Mouse (Mus musculus) small intestine, adult 2 months (tissue): ENCODE results near the gene Dazap1. TPM values are rescaled to one million over a fixed set of nuclear protein-coding genes. Genes with fewer than 3 reads are reported as not detected.

ENCODE experiments used
- H3K27ac ChIP-seq: fragments of 200-500 bp; 2 replicates; pipeline ENCODE4 v1.5.1; 2012; ENCODE audit warnings: low read depth, low read length, control low read depth, inconsistent platforms; ENCODE audit not compliant: insufficient read depth
- H3K27me3 ChIP-seq: fragments of 200-500 bp; 2 replicates; pipeline ENCODE4 v1.6.1; 2012; ENCODE audit warnings: mild to moderate bottlenecking, moderate library complexity, low read length, inconsistent platforms; ENCODE audit not compliant: control insufficient read depth, insufficient read depth
- H3K36me3 ChIP-seq: fragments of 200-500 bp; 2 replicates; pipeline ENCODE4 v1.6.1; 2012; ENCODE audit warnings: mild to moderate bottlenecking, low read length, control low read depth, inconsistent platforms; ENCODE audit not compliant: control insufficient read depth, insufficient read depth
- H3K4me1 ChIP-seq: fragments of 200-500 bp; 2 replicates; pipeline ENCODE4 v1.6.1; 2012; ENCODE audit warnings: low read length, inconsistent platforms, mixed read lengths; ENCODE audit not compliant: control insufficient read depth, insufficient read depth, insufficient read length
- H3K4me3 ChIP-seq: fragments of 200-500 bp; 2 replicates; pipeline ENCODE4 v1.5.1; 2012; ENCODE audit warnings: low read depth, mild to moderate bottlenecking, control low read depth, inconsistent platforms, low read length, moderate library complexity
- CTCF ChIP-seq: fragments of 200-500 bp; IDR thresholded peaks from 2 replicates; pipeline ENCODE4 v1.5.1; 2012; ENCODE audit warnings: low read depth, mild to moderate bottlenecking, control low read depth, inconsistent platforms, low read length, moderate library complexity, mixed read lengths; ENCODE audit not compliant: insufficient replicate concordance, insufficient read length; ENCODE audit errors: extremely low read depth
- POLR2A ChIP-seq: fragments of 200-500 bp; IDR thresholded peaks from 2 replicates; pipeline ENCODE4 v1.6.1; 2012; ENCODE audit warnings: low read depth, mild to moderate bottlenecking, control low read depth, inconsistent platforms, low read length, moderate library complexity
- WGBS: fragments of 180-500 bp; shearing (Covaris S2); methylation state at CpG from one replicate; pipeline ENCODE4 v1.1.7; 2018; 5-methylcytosine and 5-hydroxymethylcytosine counted together
- polyA plus RNA-seq: library from polyadenylated mRNA; depleted of rRNA; stranded (reverse); fragments of >200 nt; gene quantifications from 2 replicates; pipeline ENCODE4 v1.2.3, GENCODE M21; 2012

Dazap1 gene
- polyA plus RNA-seq, 1 experiment = 89.3 TPM

DNA sequence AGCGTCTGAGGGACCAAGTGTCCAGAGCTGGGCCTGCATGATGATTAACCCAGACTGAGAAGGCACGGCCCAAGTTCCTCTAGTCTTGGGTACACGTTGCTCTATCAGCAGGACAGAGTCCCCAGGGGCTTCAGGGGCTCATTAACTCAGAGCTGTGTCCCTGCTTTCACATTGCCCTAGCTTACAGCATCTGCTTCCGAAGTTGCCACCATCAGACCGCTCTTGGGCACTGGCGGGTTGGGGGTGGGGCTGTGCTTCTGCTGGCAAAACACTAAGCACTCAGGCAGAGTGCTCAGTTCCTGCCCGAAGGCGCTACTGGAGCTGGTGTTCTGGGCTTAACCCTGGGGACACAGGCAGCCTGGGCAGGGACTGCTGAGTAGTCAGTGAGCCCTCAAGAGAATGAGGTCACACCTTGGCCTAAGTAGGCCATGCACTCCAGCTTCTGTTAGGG is 20.7 kb downstream of the Dazap1 start:
- Histone ChIP-seq H3K36me3 (peaks cover 74% of the 10 kb centered on the region), H3K4me3 (no peak overlapping the region), H3K27ac (peak overlapping the region; percentile 45), H3K4me1 (peaks cover 13% of the 10 kb centered on the region), H3K27me3 (no peaks in the 10 kb centered on the region)
- TF ChIP-seq POLR2A = no peak
- TF ChIP-seq CTCF = no peak
- 37% methylated on average over 8 of the region's 8 CpGs for WGBS

DNA sequence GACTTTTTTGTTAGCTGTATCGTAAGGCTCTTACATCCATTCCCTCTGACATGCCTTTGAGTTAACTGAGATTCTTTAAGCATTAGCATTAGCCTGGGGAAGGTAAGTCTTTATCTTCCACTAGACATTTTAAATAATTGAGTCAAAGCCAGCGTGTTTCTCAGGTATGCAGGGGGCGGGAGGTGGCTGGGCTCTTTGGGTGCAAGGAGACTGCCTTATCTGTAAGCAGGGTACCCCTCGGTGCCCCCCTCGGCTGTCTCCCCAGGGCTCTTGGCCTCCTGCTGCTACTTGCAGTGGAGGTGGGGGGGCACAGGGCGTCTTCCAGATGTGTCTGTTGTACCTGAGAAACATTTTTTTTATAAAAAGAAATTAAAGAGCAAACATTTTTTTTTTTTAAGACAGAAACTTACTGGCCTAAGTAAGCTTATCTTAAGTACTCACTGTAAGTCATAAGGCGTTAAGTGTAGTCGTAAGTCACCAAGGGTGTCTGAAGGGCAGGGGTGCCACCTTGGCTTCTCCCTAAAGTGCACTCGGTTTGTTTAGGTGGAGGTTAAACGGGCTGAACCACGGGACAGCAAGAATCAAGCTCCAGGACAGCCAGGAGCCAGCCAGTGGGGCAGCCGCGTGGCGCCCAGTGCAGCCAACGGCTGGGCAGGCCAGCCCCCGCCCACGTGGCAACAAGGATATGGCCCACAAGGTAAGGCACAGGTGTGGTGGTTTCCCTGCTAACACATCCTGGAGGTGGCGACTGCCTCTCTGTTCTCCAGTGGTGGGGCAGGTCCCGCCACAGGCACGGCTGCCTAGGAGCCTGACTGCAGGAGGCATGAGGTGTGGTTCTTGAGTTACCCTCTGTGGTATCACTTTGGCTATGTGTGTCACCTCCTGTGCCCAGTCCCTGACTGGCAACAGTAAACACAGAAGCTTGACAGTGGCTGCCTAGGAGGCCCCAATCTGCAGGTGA is 21.5 kb downstream of the Dazap1 start:
- Histone ChIP-seq H3K36me3 (peaks cover 73% of the 10 kb centered on the region), H3K4me3 (no peak overlapping the region), H3K4me1 (peaks cover 13% of the 10 kb centered on the region), H3K27ac (peak overlapping the region; percentile 51; the same call in 1 of the 2 replicates), H3K27me3 (no peaks in the 10 kb centered on the region)
- TF ChIP-seq POLR2A (no peak), CTCF (no peak)
- WGBS = 44% methylated on average over 20 of the region's 20 CpGs

DNA sequence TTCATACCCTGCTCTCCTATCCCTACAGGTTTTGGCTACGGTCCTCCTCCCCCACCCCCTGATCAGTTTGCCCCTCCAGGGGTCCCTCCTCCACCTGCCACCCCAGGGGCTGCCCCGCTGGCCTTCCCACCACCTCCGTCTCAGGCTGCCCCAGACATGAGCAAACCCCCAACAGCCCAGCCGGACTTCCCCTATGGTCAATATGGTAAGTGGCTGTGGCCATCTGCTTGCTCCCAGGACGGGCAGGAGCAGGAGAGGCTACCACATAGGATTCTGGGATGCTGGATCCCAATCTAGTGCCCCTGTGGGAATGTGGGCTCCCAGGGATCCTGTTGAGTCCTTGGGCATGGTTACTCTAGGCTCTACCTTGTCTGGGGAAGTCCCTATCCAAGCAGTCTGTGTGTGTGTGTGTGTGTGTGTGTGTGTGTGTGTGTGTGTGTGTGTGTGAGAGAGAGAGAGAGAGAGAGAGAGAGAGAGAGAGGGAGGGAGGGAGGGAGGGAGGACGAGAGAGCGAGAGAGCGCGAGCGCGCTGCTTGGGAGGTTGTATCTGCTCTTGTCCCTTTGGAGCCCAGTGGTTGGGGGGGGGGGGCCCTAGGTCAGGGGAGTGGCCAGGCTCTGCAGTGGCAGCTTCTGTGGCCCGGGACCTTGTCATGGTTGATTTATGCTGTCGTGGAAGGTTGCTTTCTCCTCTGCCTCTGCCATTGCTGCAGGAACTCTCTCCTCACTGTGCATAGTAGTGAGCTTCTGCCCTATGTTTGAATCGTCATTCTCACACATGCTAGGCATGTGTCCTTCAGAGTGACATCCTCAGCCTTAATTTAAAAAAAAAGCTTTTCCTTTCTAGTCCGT is 24.2 kb downstream of the Dazap1 start:
- no peaks in the 10 kb centered on the region for H3K27me3 ChIP-seq
- H3K4me3 ChIP-seq = no peak overlapping the region
- peaks cover 16% of the 10 kb centered on the region for H3K4me1 ChIP-seq
- H3K36me3 ChIP-seq = peaks cover 52% of the 10 kb centered on the region
- WGBS = 87% methylated on average over 14 of the region's 15 CpGs
- no peak overlapping the region for H3K27ac ChIP-seq
- TF ChIP-seq CTCF (no peak), POLR2A (no peak)

DNA sequence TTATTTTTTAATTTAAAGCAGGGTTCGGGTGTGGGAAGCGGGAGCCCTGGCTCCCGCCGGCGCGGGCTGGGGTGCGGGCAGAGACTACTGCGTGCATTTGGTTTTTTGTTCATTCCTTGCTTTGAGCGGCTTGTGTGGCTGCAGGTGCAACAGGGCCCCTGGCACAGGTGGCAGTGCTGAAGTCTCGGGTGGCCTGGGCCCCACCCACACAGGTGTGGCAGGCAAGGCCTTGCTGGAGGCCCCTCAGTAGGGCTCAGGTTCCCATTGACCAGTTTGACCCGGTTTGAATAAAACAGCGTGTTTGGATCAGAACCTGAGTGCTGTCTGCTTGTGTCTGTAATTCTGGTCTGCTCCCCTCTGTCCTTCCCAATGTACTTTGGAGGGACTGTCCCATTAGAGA is 26.8 kb downstream of the Dazap1 start:
- no peak overlapping the region for H3K27ac ChIP-seq
- H3K4me3 ChIP-seq = no peak overlapping the region
- TF ChIP-seq POLR2A (no peak), CTCF (no peak)
- 57% methylated on average over 12 of the region's 12 CpGs for WGBS
- H3K36me3 ChIP-seq = peaks cover 47% of the 10 kb centered on the region
- H3K4me1 ChIP-seq = peaks cover 3% of the 10 kb centered on the region
- no peaks in the 10 kb centered on the region for H3K27me3 ChIP-seq

DNA sequence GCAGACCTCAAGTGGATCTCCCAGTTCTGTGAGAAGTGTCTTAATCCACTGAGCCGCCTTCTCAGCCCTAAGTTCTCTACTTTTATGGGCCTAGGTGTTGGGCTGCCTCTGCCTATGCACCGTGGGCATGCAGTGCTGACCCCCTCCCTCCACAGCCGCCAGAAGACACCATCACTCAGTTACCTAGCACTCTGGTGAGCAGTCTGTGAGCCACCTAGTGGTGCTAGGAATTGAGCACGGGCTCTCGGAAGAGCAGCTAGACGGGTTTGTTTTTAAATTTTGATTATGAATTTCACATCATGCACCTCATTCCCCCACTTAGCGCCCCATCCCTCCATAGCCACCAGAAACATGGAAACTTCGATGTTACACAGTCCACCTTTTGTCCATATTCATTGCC is 27.4 kb downstream of the Dazap1 start:
- Histone ChIP-seq H3K27me3 (no peaks in the 10 kb centered on the region), H3K4me3 (no peak overlapping the region), H3K4me1 (peaks cover 3% of the 10 kb centered on the region), H3K36me3 (peaks cover 45% of the 10 kb centered on the region), H3K27ac (no peak overlapping the region)
- WGBS = 56% methylated on average over 8 of the region's 8 CpGs
- peak; percentile 22; the same call in 1 of the 2 replicates for TF ChIP-seq CTCF
- no peak for TF ChIP-seq POLR2A

DNA sequence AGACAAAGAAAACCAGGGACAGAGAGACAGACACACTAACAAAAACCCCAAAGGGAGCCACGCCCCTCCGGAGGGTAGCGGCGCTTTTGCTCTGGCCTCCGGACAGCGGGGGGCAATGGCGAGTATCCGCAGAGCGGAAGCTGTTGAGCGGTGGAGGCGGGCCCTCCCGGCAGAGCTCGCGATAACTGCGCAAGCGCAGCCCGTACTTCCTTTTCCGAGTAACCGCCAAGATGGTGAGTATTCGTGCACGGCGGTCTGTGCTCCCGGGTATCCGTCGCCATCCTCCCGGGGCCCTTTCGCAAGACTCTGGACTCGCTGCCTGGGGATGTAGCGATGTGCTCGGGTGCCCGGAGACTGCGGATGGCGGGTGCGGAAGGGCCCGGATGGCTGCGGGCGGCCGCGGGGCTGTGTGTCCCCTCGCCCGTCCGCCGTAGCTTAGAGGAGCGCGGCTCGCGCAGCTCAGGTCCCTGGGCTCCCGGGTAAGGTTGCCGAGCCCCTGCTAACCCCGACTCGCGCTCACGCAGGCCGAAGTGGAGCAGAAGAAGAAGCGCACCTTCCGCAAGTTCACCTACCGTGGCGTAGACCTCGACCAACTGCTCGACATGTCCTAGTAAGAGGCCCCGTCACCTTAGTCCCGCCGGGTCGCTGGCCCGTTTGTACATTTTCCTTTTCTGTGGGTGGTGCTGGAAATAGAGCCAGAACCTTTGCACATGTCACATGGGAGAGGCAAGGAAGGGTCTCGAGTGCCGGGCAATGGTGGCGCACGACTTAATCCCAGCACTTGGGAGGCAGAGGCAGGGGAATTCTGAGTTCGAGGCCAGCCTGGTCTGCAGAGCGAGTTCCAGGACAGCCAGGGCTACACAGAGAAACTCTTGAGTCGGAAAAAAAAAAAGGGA is 31.2 kb downstream of the Dazap1 start, which contains the start of gene Rps15:
TSS of gene Rps15 (plus strand) at position 203 of the 896 bp plus-strand sequence.
- WGBS = under 1% methylated on average over 64 of the region's 72 CpGs
- Histone ChIP-seq H3K27me3 (0 out of 2 replicates have a peak, but pooled peaks cover under 1% of the 10 kb centered on the region), H3K27ac (peak within 1 kb of the TSS; percentile 4), H3K4me3 (peak within 1 kb of the TSS; percentile 77), H3K4me1 (peaks cover 10% of the 10 kb centered on the region), H3K36me3 (peaks cover 21% of the 10 kb centered on the region)
- TF ChIP-seq CTCF (peak; percentile 54; the same call in 1 of the 2 replicates), POLR2A (peak; percentile 92)
